Mouse (Mus musculus) CH12.LX (cell line): Measurements from ENCODE around the gene Cilp2.

ENCODE experiments used
- BHLHE40 ChIP-seq: IDR thresholded peaks from 2 replicates; pipeline ENCODE4 v1.6.1; 2011; ENCODE audit warnings: mild to moderate bottlenecking, low read depth, low read length, improper control_type of control experiment
- CTCF ChIP-seq, 2 experiments: IDR thresholded peaks in 1 of 2; conservative IDR thresholded peaks in 1 of 2; 2 replicates each; pipeline ENCODE4 v1.5.1; 2011 to 2012; ENCODE audit warnings: low read depth in 2 of 2, low read length in 2 of 2, improper control_type of control experiment in 1 of 2, inconsistent platforms in 1 of 2, mild to moderate bottlenecking in 1 of 2, moderate library complexity in 1 of 2
- EP300 ChIP-seq: IDR thresholded peaks from 2 replicates; pipeline ENCODE4 v1.6.1; 2011; ENCODE audit warnings: low read length, improper control_type of control experiment
- MAFK ChIP-seq: IDR thresholded peaks from 2 replicates; pipeline ENCODE4 v1.6.1; 2011; ENCODE audit warnings: low read length, improper control_type of control experiment; ENCODE audit not compliant: insufficient replicate concordance
- USF2 ChIP-seq: conservative IDR thresholded peaks from 2 replicates; pipeline ENCODE4 v1.6.1; 2011; ENCODE audit warnings: low read depth, low read length, improper control_type of control experiment

- TF ChIP-seq EP300 (no peak), CTCF (conservative IDR thresholded peaks at IDR 0.05 in 1 of 2, IDR thresholded peaks at IDR 0.05 in 1 of 2; ENCODE audit: low read depth in 2 of 2, low read length in 2 of 2) (peak in 1 of 2 experiments; percentile 58; a peak in 2 of 4 replicates), USF2 (no peak), BHLHE40 (no peak; the same call in 1 of the 2 replicates), MAFK (no peak)
Measured at GRCm38 (mm10) chr8:69901484-69902162, 14.1 kb upstream of the Cilp2 start.
